Mouse (Mus musculus) forebrain, embryonic 13.5 days (tissue): ENCODE results near the gene Dpyd. TPM values are rescaled to one million over a fixed set of nuclear protein-coding genes. Genes with fewer than 3 reads are reported as not detected.

Source experiments
- ATAC-seq: fragments of 200-750 bp; cut with Nextera tagmentation; 2 replicates; pipeline ENCODE4 v1.8.0; 2017
- H3K27ac ChIP-seq: fragments of 300-500 bp; sonication (generic); 2 replicates; pipeline ENCODE4 v1.5.1; 2015; ENCODE audit warnings: inconsistent platforms, mild to moderate bottlenecking, moderate library complexity
- H3K27me3 ChIP-seq: fragments of 300-500 bp; sonication (generic); 2 replicates; pipeline ENCODE4 v1.6.1; 2015; ENCODE audit warnings: mild to moderate bottlenecking, inconsistent platforms
- H3K36me3 ChIP-seq: fragments of 300-500 bp; sonication (generic); 2 replicates; pipeline ENCODE4 v1.6.1; 2015; ENCODE audit warnings: mild to moderate bottlenecking, inconsistent platforms; ENCODE audit not compliant: poor library complexity, severe bottlenecking
- H3K4me1 ChIP-seq: fragments of 300-500 bp; sonication (generic); 2 replicates; pipeline ENCODE4 v1.6.1; 2015; ENCODE audit warnings: inconsistent platforms
- H3K4me2 ChIP-seq: fragments of 300-500 bp; sonication (generic); 2 replicates; pipeline ENCODE4 v1.6.1; 2015; ENCODE audit warnings: inconsistent platforms, mild to moderate bottlenecking, moderate library complexity
- H3K4me3 ChIP-seq: fragments of 300-500 bp; sonication (generic); 2 replicates; pipeline ENCODE4 v1.5.1; 2015; ENCODE audit warnings: mild to moderate bottlenecking, inconsistent platforms
- H3K9ac ChIP-seq: fragments of 300-500 bp; sonication (generic); 2 replicates; pipeline ENCODE4 v1.6.1; 2015; ENCODE audit warnings: mild to moderate bottlenecking, inconsistent platforms
- H3K9me3 ChIP-seq: fragments of 300-500 bp; sonication (generic); replicated peaks from 2 replicates; pipeline ENCODE4 v1.6.1; 2016; ENCODE audit warnings: inconsistent platforms
- whole genome bisulfite sequencing: fragments of 180-500 bp; shearing (Covaris S2); methylation state at CpG from one replicate; pipeline ENCODE4 v1.1.7; 2015; 5-methylcytosine and 5-hydroxymethylcytosine counted together
- polyA plus RNA-seq: library from polyadenylated mRNA; unstranded; fragments of >200 nt; fragmentation: Nextera tagmentation; extraction: Ambion mirVana; gene quantifications from 2 replicates; pipeline ENCODE4 v1.2.1, GENCODE M21; 2015

The Dpyd gene
- polyA plus RNA-seq, 1 experiment from 2014 or later = 5.7 TPM

GRCm38 (mm10) chr3:119397205-119397604 is 835.3 kb downstream of the Dpyd start:
- Histone ChIP-seq H3K27me3 (no peaks in the 10 kb centered on the region), H3K4me2 (no peak overlapping the region), H3K27ac (no peak overlapping the region), H3K9me3 (no peaks in the 10 kb centered on the region), H3K4me3 (no peak overlapping the region), H3K36me3 (no peaks in the 10 kb centered on the region), H3K9ac (no peak overlapping the region), H3K4me1 (peaks cover 5% of the 10 kb centered on the region; the same call in 1 of the 2 replicates)
- 0 out of 2 replicates have a peak, but pooled peaks have one; percentile 33 for ATAC-seq
- 52% methylated on average over 5 of the region's 5 CpGs for WGBS

GRCm38 (mm10) chr3:119402836-119403728 is 841.2 kb downstream of the Dpyd start:
- 74% methylated on average over 7 of the region's 7 CpGs for WGBS
- no peak overlapping the region for H3K9ac ChIP-seq
- no peaks in the 10 kb centered on the region for H3K4me1 ChIP-seq
- H3K4me2 ChIP-seq = no peak overlapping the region
- H3K9me3 ChIP-seq = no peaks in the 10 kb centered on the region
- no peak overlapping the region for H3K4me3 ChIP-seq
- no peak overlapping the region for H3K27ac ChIP-seq
- H3K36me3 ChIP-seq = no peaks in the 10 kb centered on the region
- no peak for ATAC-seq
- H3K27me3 ChIP-seq = no peaks in the 10 kb centered on the region

DNA sequence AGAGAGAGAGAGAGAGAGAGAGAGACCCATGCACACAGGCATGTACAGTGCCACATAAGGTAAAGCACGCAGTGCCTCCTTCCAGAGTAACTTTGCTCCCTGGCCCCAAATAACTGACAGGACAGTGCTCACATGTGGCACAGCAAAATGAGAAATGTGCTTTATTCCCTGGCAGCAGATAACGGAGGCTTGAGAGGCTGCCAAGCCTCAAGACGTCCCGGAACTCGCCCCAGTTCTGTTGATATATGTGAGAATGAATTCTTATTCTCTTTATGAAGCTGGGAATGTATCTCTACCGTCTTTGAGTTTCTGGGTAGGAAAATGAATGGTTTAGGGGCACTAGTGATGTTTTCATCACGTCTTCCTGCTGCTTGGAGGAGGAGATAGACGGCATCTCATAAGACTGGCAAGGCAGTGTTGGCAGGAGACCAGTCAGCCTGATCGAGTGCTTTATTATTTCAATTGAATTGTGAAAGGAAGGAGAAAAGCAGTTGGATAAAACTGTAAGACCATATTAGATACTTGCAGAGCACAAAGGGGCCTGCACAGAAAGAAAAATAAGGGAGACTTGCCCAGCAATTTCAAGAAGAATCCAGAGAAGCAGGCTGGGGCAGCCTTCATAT is 857.3 kb downstream of the Dpyd start:
- peak; percentile 45; the same call in 1 of the 2 replicates for ATAC-seq

DNA sequence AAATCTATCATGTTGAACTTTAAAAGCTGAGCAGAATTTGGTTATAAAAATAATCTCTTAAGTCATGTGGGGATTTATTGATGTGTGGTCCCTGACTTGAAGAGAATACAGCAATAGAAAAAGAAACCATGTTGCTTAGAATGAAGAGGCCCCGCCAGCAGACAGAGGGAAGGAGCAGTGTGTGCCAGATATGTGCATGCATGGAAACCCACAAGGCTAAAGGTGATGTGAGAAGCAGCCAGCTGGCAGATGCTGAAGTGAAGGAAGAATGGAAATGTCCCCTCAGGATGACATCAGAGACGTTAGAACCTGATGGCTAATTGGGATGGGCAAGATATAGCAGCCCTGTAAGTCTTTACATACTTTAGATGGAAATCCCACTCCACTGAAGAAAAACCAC is 857.8 kb downstream of the Dpyd start:
- ATAC-seq = peak; percentile 69
- WGBS = 51% methylated on average over 2 of the region's 2 CpGs

More for the DNA sequence above, 857.3 kb downstream of the Dpyd start:
- whole genome bisulfite sequencing = 57% methylated on average over 9 of the region's 9 CpGs
- Histone ChIP-seq H3K27ac (no peak overlapping the region), H3K4me1 (peaks cover 12% of the 10 kb centered on the region), H3K36me3 (no peaks in the 10 kb centered on the region), H3K27me3 (no peaks in the 10 kb centered on the region), H3K4me2 (0 out of 2 replicates have a peak overlapping the region, but pooled peaks have one; percentile 2), H3K9me3 (0 out of 2 replicates have a peak, but pooled peaks cover 6% of the 10 kb centered on the region), H3K9ac (no peak overlapping the region), H3K4me3 (no peak overlapping the region)

DNA sequence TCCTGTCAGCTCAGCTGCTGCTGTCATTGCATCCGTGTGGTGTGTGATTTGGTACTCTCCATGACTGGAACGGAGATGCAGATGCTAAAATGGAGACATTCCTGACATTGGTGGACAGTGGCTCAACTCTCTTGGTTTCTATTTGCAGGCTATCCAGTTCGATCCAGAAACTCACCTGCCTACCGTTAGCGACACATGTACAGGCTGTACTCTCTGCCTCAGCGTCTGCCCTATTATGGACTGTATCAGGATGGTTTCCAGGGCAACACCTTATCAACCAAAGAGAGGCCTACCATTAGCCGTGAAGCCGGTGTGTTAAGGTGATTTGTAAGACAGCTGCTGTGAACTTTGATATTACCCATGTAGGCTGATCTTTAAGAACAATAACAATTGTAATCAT is 869.4 kb downstream of the Dpyd start:
- H3K4me2 ChIP-seq = no peak overlapping the region
- no peaks in the 10 kb centered on the region for H3K36me3 ChIP-seq
- H3K27me3 ChIP-seq = no peaks in the 10 kb centered on the region
- H3K4me3 ChIP-seq = no peak overlapping the region
- H3K4me1 ChIP-seq = peaks cover 6% of the 10 kb centered on the region; the same call in 1 of the 2 replicates
- ATAC-seq = peak; percentile 70; the same call in 1 of the 2 replicates
- H3K9me3 ChIP-seq = no peaks in the 10 kb centered on the region
- no peak overlapping the region for H3K9ac ChIP-seq
- 70% methylated on average over 8 of the region's 8 CpGs for WGBS
- H3K27ac ChIP-seq = no peak overlapping the region

More for the DNA sequence above, 857.8 kb downstream of the Dpyd start:
- peaks cover 12% of the 10 kb centered on the region for H3K4me1 ChIP-seq
- H3K27ac ChIP-seq = no peak overlapping the region
- no peaks in the 10 kb centered on the region for H3K36me3 ChIP-seq
- H3K4me3 ChIP-seq = no peak overlapping the region
- no peak overlapping the region for H3K4me2 ChIP-seq
- H3K9me3 ChIP-seq = 0 out of 2 replicates have a peak, but pooled peaks cover 6% of the 10 kb centered on the region
- H3K27me3 ChIP-seq = no peaks in the 10 kb centered on the region
- H3K9ac ChIP-seq = no peak overlapping the region

- H3K4me1 ChIP-seq = peaks cover 6% of the 10 kb centered on the region; the same call in 1 of the 2 replicates
- no peaks in the 10 kb centered on the region for H3K9me3 ChIP-seq
- ATAC-seq = no peak
- H3K4me2 ChIP-seq = no peak overlapping the region
- 68% methylated on average over 7 of the region's 7 CpGs for WGBS
- no peaks in the 10 kb centered on the region for H3K36me3 ChIP-seq
- no peak overlapping the region for H3K27ac ChIP-seq
- H3K4me3 ChIP-seq = no peak overlapping the region
- no peaks in the 10 kb centered on the region for H3K27me3 ChIP-seq
- no peak overlapping the region for H3K9ac ChIP-seq
These were observed 869.8 kb downstream of the Dpyd start for GRCm38 (mm10) chr3:119431757-119432156.

GRCm38 (mm10) chr3:119447559-119447958 is 885.6 kb downstream of the Dpyd start:
- H3K4me1 ChIP-seq = 0 out of 2 replicates have a peak, but pooled peaks cover 3% of the 10 kb centered on the region
- H3K36me3 ChIP-seq = no peaks in the 10 kb centered on the region
- no peak overlapping the region for H3K27ac ChIP-seq
- ATAC-seq = 0 out of 2 replicates have a peak, but pooled peaks have one; percentile 43
- no peak overlapping the region for H3K9ac ChIP-seq
- WGBS = 47% methylated on average over 2 of the region's 2 CpGs
- H3K27me3 ChIP-seq = no peaks in the 10 kb centered on the region
- H3K9me3 ChIP-seq = no peaks in the 10 kb centered on the region
- no peak overlapping the region for H3K4me2 ChIP-seq
- H3K4me3 ChIP-seq = no peak overlapping the region

DNA sequence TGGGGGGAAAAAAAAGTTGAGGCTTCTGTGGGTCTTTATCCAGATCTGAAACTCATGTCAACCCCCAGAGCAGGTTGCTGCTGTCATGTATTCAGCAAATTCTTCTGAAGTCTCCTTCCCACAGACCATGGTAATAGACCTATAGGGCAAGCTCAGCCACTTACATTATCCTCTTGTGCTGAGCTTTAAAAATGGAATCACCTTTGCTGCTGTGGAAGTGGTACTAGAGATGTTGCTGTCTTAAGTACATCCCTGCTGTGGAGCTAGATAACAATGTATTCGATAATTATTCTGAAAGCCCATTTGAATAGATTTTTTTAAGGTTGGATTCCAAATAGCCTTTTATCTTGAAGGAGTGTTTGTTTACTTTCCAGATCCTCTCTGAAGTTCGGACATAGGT is 902.1 kb downstream of the Dpyd start:
- ATAC-seq = no peak
- Histone ChIP-seq H3K4me2 (no peak overlapping the region), H3K36me3 (no peaks in the 10 kb centered on the region), H3K9me3 (no peaks in the 10 kb centered on the region), H3K4me1 (peaks cover 9% of the 10 kb centered on the region), H3K27me3 (no peaks in the 10 kb centered on the region), H3K4me3 (no peak overlapping the region), H3K9ac (no peak overlapping the region), H3K27ac (no peak overlapping the region)
- 24% methylated on average over 2 of the region's 2 CpGs for WGBS

GRCm38 (mm10) chr3:119464479-119464878 is 902.5 kb downstream of the Dpyd start:
- Histone ChIP-seq H3K4me3 (no peak overlapping the region), H3K27me3 (no peaks in the 10 kb centered on the region), H3K9ac (no peak overlapping the region), H3K4me1 (peaks cover 9% of the 10 kb centered on the region), H3K4me2 (no peak overlapping the region), H3K27ac (no peak overlapping the region), H3K9me3 (no peaks in the 10 kb centered on the region), H3K36me3 (no peaks in the 10 kb centered on the region)
- peak; percentile 69 for ATAC-seq
- 10% methylated on average over 1 of the region's 1 CpGs for WGBS

- H3K9me3 ChIP-seq = no peaks in the 10 kb centered on the region
- H3K4me1 ChIP-seq = peaks cover 9% of the 10 kb centered on the region
- H3K27ac ChIP-seq = no peak overlapping the region
- no peak overlapping the region for H3K4me3 ChIP-seq
- H3K9ac ChIP-seq = no peak overlapping the region
- ATAC-seq = no peak
- no peaks in the 10 kb centered on the region for H3K27me3 ChIP-seq
- no peak overlapping the region for H3K4me2 ChIP-seq
- WGBS = 66% methylated on average over 2 of the region's 2 CpGs
- no peaks in the 10 kb centered on the region for H3K36me3 ChIP-seq
These were observed 905.8 kb downstream of the Dpyd start for GRCm38 (mm10) chr3:119467723-119468122.
